Mouse (Mus musculus) hindlimb bud, embryonic 11.5 days (tissue): ENCODE data around the gene Chrd.
A peak's percentile ranks its signal among the peaks of the same experiment; 100 is the strongest.

Experiments used
- DNase-seq: peaks from one replicate; pipeline ENCODE4 v3.0.0-alpha.2; 2012; ENCODE audit warnings: low read depth, low spot score; ENCODE audit errors: extremely low spot score

The Chrd gene

GRCm38 (mm10) chr16:20710370-20710769, 22.6 kb upstream of the Chrd start:
- no peak for DNase-seq

- DNase-seq = no peak
These were observed 22.1 kb upstream of the Chrd start for GRCm38 (mm10) chr16:20710810-20711209.

GRCm38 (mm10) chr16:20712190-20712589, 20.7 kb upstream of the Chrd start:
- DNase-seq = no peak

- no peak for DNase-seq
These were observed 20.0 kb upstream of the Chrd start for GRCm38 (mm10) chr16:20712889-20713288.

GRCm38 (mm10) chr16:20714307-20715080, 18.4 kb upstream of the Chrd start:
- DNase-seq = no peak

GRCm38 (mm10) chr16:20715161-20715560, 17.8 kb upstream of the Chrd start:
- no peak for DNase-seq

- no peak for DNase-seq
These were observed 17.4 kb upstream of the Chrd start for GRCm38 (mm10) chr16:20715566-20715965.

GRCm38 (mm10) chr16:20715976-20716840, 16.7 kb upstream of the Chrd start:
- DNase-seq = no peak

- DNase-seq = no peak
These were observed 16.1 kb upstream of the Chrd start for GRCm38 (mm10) chr16:20716841-20717180.

GRCm38 (mm10) chr16:20717181-20717977, 15.5 kb upstream of the Chrd start, which contains the start of the genes Polr2h and Clcn2:
Polr2h (plus strand) TSS chr16:20717665.
Clcn2 (minus strand) TSS chr16:20717746.
- peak; percentile 81 for DNase-seq

- DNase-seq = no peak
These were observed 14.8 kb upstream of the Chrd start for GRCm38 (mm10) chr16:20717978-20718670.

GRCm38 (mm10) chr16:20721808-20722207, 11.1 kb upstream of the Chrd start:
- DNase-seq = no peak

- DNase-seq = no peak
These were observed 10.2 kb upstream of the Chrd start for GRCm38 (mm10) chr16:20722736-20723135.

GRCm38 (mm10) chr16:20723247-20723646, 9.7 kb upstream of the Chrd start:
- DNase-seq = no peak

- no peak for DNase-seq
These were observed 8.6 kb upstream of the Chrd start for GRCm38 (mm10) chr16:20724338-20724748.

- no peak for DNase-seq
These were observed 7.6 kb upstream of the Chrd start for GRCm38 (mm10) chr16:20725321-20725720.

- no peak for DNase-seq
These were observed 7.2 kb upstream of the Chrd start for GRCm38 (mm10) chr16:20725750-20726149.

- no peak for DNase-seq
These were observed 6.5 kb upstream of the Chrd start for GRCm38 (mm10) chr16:20726384-20726783.

GRCm38 (mm10) chr16:20730293-20730711, 2.6 kb upstream of the Chrd start:
- no peak for DNase-seq

- no peak for DNase-seq
These were observed 1.2 kb upstream of the Chrd start for GRCm38 (mm10) chr16:20731688-20732087.
